Mouse (Mus musculus) neural tube, embryonic 12.5 days (tissue): ENCODE results near the gene Ddah2. TPM values are rescaled to one million over a fixed set of nuclear protein-coding genes. Genes with fewer than 3 reads are reported as not detected.
A peak's percentile ranks its signal among the peaks of the same experiment; 100 is the strongest.

Experiments used
- ATAC-seq: fragments of 200-750 bp; cut with Nextera tagmentation; 2 replicates; pipeline ENCODE4 v1.8.0; 2017; ENCODE audit warnings: low read depth, mild to moderate bottlenecking, moderate TSS enrichment, moderate library complexity; ENCODE audit not compliant: low FRiP score
- H3K27ac ChIP-seq: fragments of 300-500 bp; sonication (generic); 2 replicates; pipeline ENCODE4 v1.5.1; 2016
- H3K27me3 ChIP-seq: fragments of 300-500 bp; sonication (generic); replicated peaks from 2 replicates; pipeline ENCODE4 v1.6.1; 2016; ENCODE audit warnings: mild to moderate bottlenecking
- H3K36me3 ChIP-seq: fragments of 300-500 bp; sonication (generic); 2 replicates; pipeline ENCODE4 v1.6.1; 2016; ENCODE audit warnings: mild to moderate bottlenecking
- H3K4me1 ChIP-seq: fragments of 300-500 bp; sonication (generic); 2 replicates; pipeline ENCODE4 v1.6.1; 2016
- H3K4me2 ChIP-seq: fragments of 300-500 bp; sonication (generic); replicated peaks from 2 replicates; pipeline ENCODE4 v1.6.1; 2016; ENCODE audit warnings: mild to moderate bottlenecking
- H3K4me3 ChIP-seq: fragments of 300-500 bp; sonication (generic); 2 replicates; pipeline ENCODE4 v1.5.1; 2016
- H3K9ac ChIP-seq: fragments of 300-500 bp; sonication (generic); 2 replicates; pipeline ENCODE4 v1.6.1; 2016; ENCODE audit warnings: mild to moderate bottlenecking
- H3K9me3 ChIP-seq: fragments of 300-500 bp; sonication (generic); 2 replicates; pipeline ENCODE4 v1.6.1; 2016; ENCODE audit warnings: mild to moderate bottlenecking
- WGBS: fragments of 180-500 bp; shearing (Covaris S2); methylation state at CpG from one replicate; pipeline ENCODE4 v1.1.7; 2016; 5-methylcytosine and 5-hydroxymethylcytosine counted together
- polyA plus RNA-seq: library from polyadenylated mRNA; unstranded; fragments of >200 nt; fragmentation: Nextera tagmentation; extraction: Ambion mirVana; gene quantifications from 2 replicates; pipeline ENCODE4 v1.2.1, GENCODE M21; 2016

Ddah2 gene
- polyA plus RNA-seq, 1 experiment from 2014 or later = 591 TPM

DNA sequence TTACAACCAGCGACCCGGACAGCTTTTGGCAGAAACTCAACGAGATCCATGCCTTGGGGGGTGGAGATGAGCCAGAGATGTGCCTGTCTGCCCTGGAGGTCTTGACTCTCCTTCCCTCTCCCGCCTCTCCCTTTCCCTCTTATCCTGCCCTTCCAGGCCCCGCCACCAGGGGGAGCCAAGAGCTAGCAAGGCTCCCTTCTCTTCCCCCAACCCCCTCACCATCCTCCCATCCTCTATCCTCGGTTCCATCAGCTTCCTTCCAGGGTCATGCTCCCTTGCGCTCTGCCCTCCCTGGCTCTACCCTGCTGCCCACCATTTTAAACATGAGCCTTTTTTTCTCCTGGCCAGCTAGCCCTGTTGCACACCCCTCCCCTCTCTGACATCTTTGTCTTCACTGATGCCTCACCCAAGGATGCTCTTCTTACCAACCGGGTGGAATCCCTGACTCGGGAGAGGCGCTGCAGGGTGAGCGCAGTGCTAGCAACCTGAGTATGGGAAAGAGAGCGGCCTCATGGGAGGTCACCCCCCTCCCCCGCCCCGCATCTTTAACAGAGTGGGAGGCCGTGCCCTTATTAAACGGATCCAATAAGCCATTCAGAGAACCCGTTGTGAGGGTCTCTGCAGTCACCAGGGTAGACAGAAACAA is 37.5 kb upstream of the Ddah2 start:
- H3K9me3 ChIP-seq = no peaks in the 10 kb centered on the region
- no peak for ATAC-seq
- 0 out of 2 replicates have a peak overlapping the region, but pooled peaks have one; percentile 8 for H3K9ac ChIP-seq
- WGBS = 12% methylated on average over 17 of the region's 17 CpGs
- H3K4me2 ChIP-seq = peak overlapping the region; percentile 32
- no peak overlapping the region for H3K27ac ChIP-seq
- no peak overlapping the region for H3K4me3 ChIP-seq
- H3K36me3 ChIP-seq = peaks cover 13% of the 10 kb centered on the region
- peaks cover 10% of the 10 kb centered on the region for H3K4me1 ChIP-seq
- H3K27me3 ChIP-seq = no peaks in the 10 kb centered on the region

DNA sequence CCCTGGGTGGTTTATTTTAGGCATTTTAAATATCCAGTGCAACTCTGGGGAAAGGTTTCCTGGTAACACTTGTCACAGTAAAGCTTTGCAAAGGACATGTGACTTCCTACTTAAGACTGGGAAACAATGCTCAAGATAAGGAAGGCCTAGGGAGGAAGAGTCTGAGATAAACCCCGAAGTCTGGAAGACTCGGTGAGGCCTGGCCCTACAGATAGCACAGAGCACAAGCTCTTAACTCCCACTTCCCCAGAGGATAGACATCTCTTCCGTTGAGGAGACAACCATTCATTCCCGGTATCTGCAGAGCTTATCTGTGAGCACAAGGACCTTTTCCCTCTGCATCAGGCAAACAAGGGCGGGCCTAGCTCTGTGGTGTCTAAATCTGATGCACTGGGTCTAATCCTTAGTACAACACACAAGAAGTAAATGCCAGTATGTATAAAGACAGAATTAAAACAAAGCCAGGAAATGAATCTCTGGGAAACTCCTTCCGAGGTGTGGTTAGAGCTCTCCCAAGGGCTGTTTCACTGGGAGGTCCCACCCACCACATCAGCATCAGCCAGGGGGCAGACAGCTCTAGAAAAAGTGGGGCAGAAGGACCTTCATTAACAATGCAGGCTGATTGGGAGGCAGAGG is 36.9 kb upstream of the Ddah2 start:
- Histone ChIP-seq H3K4me3 (no peak overlapping the region), H3K27me3 (no peaks in the 10 kb centered on the region), H3K27ac (no peak overlapping the region), H3K4me1 (peaks cover 10% of the 10 kb centered on the region), H3K9ac (no peak overlapping the region), H3K4me2 (no peak overlapping the region), H3K9me3 (no peaks in the 10 kb centered on the region), H3K36me3 (peaks cover 7% of the 10 kb centered on the region; the same call in 1 of the 2 replicates)
- WGBS = 71% methylated on average over 6 of the region's 6 CpGs
- no peak for ATAC-seq

DNA sequence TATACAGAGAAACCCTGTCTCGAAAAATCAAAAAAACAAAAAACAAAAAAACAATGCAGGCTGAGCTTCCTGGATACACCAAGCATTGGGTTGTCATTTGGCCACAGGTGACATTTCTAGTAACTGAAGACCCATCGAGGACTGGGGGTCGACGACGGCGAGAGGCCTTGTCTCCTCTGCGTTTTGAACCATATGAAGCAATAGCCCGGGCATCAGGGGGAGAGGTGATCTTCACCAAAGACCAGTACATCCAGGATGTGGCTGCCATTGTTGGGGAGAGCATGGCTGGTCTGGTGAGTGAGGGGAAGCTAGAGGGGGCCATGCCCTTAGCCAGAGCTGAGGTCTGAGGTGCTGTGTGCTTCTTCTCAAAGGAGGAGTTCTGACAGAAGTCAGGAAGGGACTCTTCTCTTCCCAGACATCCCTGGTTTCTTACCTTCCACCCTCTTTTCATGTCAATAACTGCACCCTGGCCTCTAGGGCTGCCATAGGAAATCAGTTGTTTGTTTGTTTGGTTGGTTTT is 36.2 kb upstream of the Ddah2 start:
- 93% methylated on average over 8 of the region's 8 CpGs for WGBS

DNA sequence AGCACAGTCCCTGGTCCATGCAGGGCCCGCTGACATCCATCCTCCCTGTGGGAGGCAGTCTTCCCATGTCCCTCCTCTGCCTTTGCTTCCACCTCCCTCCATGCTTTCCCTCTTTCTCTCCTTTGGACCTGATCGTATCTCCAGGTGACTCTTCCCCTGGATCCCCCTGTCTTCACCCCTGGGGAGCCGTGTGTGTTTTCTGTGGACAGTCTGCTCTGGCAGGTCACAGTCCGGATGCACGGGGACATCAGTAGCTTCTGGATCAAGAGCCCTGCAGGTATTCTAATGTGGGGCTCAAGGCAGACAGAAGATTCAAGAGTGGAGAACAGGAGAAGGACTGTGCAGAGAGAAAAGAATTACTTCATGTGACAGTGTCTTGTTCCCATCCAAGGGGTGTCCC is 35.6 kb upstream of the Ddah2 start:
- 87% methylated on average over 5 of the region's 5 CpGs for WGBS

More for the DNA sequence above, 36.2 kb upstream of the Ddah2 start:
- Histone ChIP-seq H3K9ac (no peak overlapping the region), H3K4me3 (no peak overlapping the region), H3K27ac (no peak overlapping the region), H3K4me1 (peaks cover 14% of the 10 kb centered on the region), H3K9me3 (no peaks in the 10 kb centered on the region), H3K4me2 (no peak overlapping the region), H3K36me3 (peaks cover 2% of the 10 kb centered on the region; the same call in 1 of the 2 replicates), H3K27me3 (no peaks in the 10 kb centered on the region)
- no peak for ATAC-seq

DNA sequence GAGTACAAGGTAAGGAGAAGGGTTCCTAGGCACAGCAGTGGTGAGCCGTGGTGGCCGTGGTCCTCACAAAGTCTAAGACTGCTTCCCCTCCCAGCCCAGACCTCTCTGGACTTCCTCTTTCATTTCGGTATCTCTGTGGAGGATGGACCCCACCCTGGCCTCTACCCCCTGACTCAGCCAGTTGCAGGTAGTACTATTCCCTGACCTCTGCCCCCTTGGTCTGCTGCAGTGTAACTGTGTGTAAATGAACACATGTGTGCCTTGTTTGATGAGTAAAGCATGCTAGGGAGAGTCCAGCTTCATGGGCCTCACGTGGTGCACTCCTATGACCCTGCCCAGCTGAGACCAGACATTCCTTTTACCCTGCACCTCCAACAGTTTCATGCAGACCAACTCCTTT is 35.1 kb upstream of the Ddah2 start:
- no peak overlapping the region for H3K9ac ChIP-seq
- peaks cover 14% of the 10 kb centered on the region for H3K4me1 ChIP-seq
- H3K27ac ChIP-seq = no peak overlapping the region
- 82% methylated on average over 4 of the region's 4 CpGs for WGBS
- no peak overlapping the region for H3K4me3 ChIP-seq
- no peaks in the 10 kb centered on the region for H3K9me3 ChIP-seq
- H3K27me3 ChIP-seq = no peaks in the 10 kb centered on the region
- H3K36me3 ChIP-seq = no peaks in the 10 kb centered on the region
- H3K4me2 ChIP-seq = no peak overlapping the region
- ATAC-seq = no peak

More for the DNA sequence above, 35.6 kb upstream of the Ddah2 start:
- H3K36me3 ChIP-seq = no peaks in the 10 kb centered on the region; the same call in 1 of the 2 replicates
- ATAC-seq = no peak
- no peak overlapping the region for H3K4me3 ChIP-seq
- no peaks in the 10 kb centered on the region for H3K27me3 ChIP-seq
- H3K9me3 ChIP-seq = no peaks in the 10 kb centered on the region
- H3K4me1 ChIP-seq = peaks cover 14% of the 10 kb centered on the region
- no peak overlapping the region for H3K27ac ChIP-seq
- H3K9ac ChIP-seq = no peak overlapping the region
- H3K4me2 ChIP-seq = no peak overlapping the region

DNA sequence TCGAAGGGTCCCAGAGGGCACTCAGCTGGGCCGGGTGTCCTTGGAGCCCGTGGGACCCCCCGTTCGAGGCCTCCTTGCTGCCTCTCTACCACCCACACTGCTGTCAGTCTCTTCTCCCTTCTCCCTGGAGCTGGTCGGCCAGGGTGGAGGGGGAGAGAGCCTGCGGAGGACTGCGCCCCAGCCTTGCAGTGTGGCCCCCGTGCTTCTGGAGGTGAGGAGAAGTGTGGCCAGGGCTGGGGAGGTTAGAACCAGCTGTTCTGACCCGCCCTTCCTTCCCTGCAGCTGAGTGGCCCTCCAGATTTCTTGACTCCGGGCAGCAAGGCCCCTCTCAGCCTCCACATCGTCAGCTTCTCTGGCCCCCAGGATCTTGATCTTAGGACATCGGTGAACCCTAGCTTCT is 34.6 kb upstream of the Ddah2 start:
- H3K27ac ChIP-seq = no peak overlapping the region
- no peaks in the 10 kb centered on the region for H3K36me3 ChIP-seq
- H3K4me1 ChIP-seq = peaks cover 14% of the 10 kb centered on the region
- 81% methylated on average over 12 of the region's 13 CpGs for WGBS
- H3K9me3 ChIP-seq = no peaks in the 10 kb centered on the region
- no peaks in the 10 kb centered on the region for H3K27me3 ChIP-seq
- H3K4me2 ChIP-seq = no peak overlapping the region
- H3K9ac ChIP-seq = no peak overlapping the region
- ATAC-seq = no peak
- H3K4me3 ChIP-seq = no peak overlapping the region

DNA sequence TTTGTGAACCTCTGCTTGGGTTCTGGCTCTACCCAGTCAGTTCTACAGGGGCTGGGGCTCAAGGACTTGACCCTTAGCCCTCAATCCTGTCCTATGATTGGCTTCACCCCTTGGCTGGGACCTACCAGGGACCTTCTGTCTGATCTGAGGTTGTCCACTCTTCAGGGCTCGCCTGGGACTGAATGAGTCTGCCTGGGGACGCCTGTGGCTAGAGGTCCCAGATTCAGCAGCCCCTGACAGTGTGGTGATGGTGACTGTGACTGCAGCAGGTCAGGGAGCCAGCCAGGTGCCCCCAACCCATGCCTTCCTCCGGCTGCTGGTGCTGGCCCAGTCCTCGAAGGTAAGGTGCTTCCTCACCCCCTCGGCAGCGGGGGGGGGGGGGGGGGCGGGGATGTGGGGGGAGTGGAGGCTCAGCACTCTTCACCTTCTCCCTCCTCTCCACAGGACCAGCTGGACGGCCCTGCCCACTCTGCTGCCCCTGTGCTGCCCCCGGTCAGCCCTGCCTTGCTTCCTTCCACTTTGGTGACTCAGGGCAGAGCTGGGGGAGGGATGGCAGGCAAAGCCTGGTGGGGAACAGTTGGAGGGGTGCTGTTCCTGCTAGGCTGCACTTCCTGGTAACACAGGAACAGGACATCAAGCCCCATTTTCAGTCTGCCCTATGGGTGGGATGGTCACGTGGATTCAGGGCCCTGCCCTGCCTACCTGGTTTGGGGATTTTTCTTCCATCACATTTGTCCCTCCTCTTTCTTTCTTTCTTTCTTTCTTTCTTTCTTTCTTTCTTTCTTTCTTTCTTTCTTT is 33.9 kb upstream of the Ddah2 start:
- H3K27me3 ChIP-seq = no peaks in the 10 kb centered on the region
- no peak overlapping the region for H3K4me3 ChIP-seq
- H3K9ac ChIP-seq = no peak overlapping the region
- no peak overlapping the region for H3K4me2 ChIP-seq
- no peak for ATAC-seq
- H3K27ac ChIP-seq = no peak overlapping the region
- H3K36me3 ChIP-seq = no peaks in the 10 kb centered on the region
- 74% methylated on average over 7 of the region's 10 CpGs for WGBS
- peaks cover 19% of the 10 kb centered on the region for H3K4me1 ChIP-seq
- no peaks in the 10 kb centered on the region for H3K9me3 ChIP-seq

DNA sequence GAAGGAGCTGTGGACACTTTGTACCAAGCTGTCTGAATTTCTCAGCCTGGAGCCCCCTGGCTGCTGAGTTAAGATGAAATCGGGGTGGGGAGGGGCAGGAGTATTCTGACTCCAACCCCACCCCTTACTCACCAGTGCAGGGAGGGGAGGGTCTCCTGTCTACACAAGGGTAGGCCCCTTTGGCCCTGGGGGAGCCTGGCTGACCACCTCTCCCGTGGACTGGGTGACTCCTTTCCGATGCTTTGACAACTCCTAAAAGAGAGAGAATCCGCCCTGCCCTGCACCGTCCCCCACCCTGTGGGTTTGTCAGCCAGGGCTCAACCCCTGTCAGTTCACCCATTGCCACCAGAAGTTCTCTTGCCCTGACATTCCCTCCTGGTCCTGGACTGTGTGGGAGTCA is 32.6 kb upstream of the Ddah2 start:
- Histone ChIP-seq H3K4me2 (no peak overlapping the region), H3K27ac (no peak overlapping the region), H3K9me3 (no peaks in the 10 kb centered on the region), H3K27me3 (no peaks in the 10 kb centered on the region), H3K4me3 (no peak overlapping the region), H3K36me3 (no peaks in the 10 kb centered on the region), H3K9ac (0 out of 2 replicates have a peak overlapping the region, but pooled peaks have one; percentile 8), H3K4me1 (peaks cover 23% of the 10 kb centered on the region)
- no peak for ATAC-seq
- WGBS = 88% methylated on average over 5 of the region's 5 CpGs

DNA sequence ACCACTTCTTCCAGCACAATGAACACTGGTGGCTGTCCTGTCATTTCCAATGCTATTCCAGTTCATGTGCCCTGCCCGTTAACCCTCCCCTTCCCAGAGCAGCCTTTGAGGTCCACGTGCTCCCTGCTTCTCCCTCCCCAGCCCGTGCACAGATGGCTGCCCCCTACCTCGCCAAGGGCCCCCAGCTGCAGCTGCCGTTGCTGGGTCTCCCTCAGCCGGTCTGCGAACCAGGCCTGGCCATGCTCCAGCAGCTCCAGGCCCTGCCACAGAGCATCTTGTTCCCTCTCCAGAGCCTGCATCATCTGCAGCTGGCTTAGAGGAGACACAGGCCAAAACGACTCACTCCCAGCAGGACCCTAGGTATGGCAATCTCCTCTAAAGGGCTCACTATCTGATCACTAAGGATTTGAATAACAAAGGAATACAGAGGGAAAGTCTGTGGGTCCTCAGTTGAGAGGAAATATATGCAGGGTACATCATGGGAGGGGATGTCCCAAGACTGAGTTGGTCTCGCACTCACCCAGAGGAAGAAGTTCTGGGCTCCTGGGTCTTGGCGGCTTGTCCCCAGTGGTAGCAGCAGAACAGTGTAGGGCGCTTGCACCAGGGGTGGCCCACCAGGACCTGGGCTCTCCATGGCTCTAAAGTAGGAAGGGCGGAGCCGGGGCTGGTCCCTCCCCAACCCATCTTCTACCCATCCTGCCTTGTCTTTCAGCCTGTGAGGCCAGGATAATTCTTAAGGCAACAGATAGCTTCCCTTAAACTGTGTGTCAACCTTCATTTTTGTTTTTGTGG is 31.4 kb upstream of the Ddah2 start, which contains the start of gene Sapcd1:
Gene Sapcd1 (minus strand): TSS at position 740 of the 792 bp plus-strand sequence.
- Histone ChIP-seq H3K4me1 (peaks cover 19% of the 10 kb centered on the region), H3K27me3 (no peaks in the 10 kb centered on the region), H3K4me3 (no peak within 1 kb of the TSS), H3K9ac (no peak within 1 kb of the TSS), H3K9me3 (no peaks in the 10 kb centered on the region), H3K27ac (no peak within 1 kb of the TSS), H3K4me2 (peak within 1 kb of the TSS; percentile 30), H3K36me3 (no peaks in the 10 kb centered on the region)
- WGBS = 30% methylated on average over 13 of the region's 13 CpGs
- ATAC-seq = peak; percentile 68

DNA sequence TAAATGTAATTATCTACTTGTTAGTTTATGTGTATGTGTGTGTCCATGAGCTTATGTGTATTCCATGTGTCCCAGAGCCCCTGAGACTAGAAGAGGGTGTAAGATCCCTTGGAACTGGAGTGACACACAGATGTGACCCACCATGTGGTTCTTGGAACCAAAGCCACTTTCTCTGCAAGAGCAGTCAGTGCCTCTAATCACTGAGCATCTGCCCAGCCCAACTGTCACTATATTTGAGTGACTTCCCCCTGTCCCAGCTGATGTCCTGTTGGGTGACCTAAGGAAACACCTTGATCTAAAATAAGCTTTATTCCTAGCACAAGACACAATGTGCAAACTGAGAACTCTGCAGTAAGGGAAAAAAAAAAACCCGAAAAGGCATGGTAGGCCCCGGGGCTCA is 30.5 kb upstream of the Ddah2 start:
- WGBS = 87% methylated on average over 2 of the region's 2 CpGs
- Histone ChIP-seq H3K36me3 (no peaks in the 10 kb centered on the region), H3K4me3 (no peak overlapping the region), H3K9ac (no peak overlapping the region), H3K4me2 (no peak overlapping the region), H3K9me3 (no peaks in the 10 kb centered on the region), H3K27ac (no peak overlapping the region), H3K27me3 (no peaks in the 10 kb centered on the region), H3K4me1 (peaks cover 19% of the 10 kb centered on the region)
- ATAC-seq = no peak

DNA sequence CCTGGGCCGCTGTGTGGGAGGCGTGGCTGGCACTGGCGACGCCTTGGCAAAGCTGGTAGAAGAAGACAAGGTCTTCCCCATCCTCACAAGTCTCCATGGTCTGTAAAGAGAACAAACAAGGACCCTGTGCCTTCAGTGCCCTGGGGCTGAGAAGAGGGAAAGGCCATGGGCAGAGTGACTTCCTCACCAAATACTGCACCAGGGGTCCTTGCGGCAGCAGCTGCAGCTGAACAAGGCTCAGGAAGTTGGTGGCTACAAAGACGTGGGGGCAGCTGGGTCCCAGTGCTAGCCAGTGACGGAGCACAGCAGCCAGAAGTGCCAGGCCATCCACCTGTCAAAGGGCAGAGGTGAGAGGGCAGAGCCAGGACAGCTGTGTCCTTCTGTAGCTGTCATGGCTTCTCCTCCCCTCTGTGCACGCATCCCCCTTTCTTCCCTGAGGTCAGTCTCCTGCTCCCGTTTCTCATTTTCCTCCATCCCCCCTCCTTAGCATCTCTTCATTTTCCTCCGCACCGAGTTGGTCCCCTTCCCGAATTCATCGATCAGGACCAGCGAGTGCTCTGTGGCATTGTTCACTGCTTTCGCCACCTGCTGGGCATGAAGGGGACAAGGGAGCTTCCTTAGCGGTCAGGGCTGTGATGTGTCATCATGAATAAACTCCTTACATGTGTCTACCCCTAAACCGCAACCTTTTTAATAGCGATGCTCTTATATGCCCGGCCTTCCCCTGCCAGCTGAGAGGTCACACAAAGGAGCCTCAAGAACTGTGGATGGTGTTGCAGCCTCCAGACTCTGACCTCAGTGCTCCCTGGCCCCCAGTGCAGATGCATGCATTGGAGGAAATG is 28.9 kb upstream of the Ddah2 start:
- no peak for ATAC-seq
- no peak overlapping the region for H3K4me3 ChIP-seq
- H3K36me3 ChIP-seq = no peaks in the 10 kb centered on the region
- H3K4me2 ChIP-seq = peak overlapping the region; percentile 48
- H3K27me3 ChIP-seq = no peaks in the 10 kb centered on the region
- no peaks in the 10 kb centered on the region for H3K9me3 ChIP-seq
- 32% methylated on average over 19 of the region's 19 CpGs for WGBS
- no peak overlapping the region for H3K27ac ChIP-seq
- H3K4me1 ChIP-seq = peaks cover 19% of the 10 kb centered on the region
- H3K9ac ChIP-seq = peak overlapping the region; percentile 38; the same call in 1 of the 2 replicates
